Mouse (Mus musculus) spleen, adult 2 months (tissue): ENCODE data around the gene Esm1.

Experiments used
- CTCF ChIP-seq: fragments of 200-500 bp; IDR thresholded peaks from 2 replicates; pipeline ENCODE4 v1.5.1; 2011; ENCODE audit warnings: mild to moderate bottlenecking, inconsistent platforms; ENCODE audit not compliant: insufficient read depth, insufficient read length, insufficient replicate concordance; ENCODE audit errors: extremely low read depth
- POLR2A ChIP-seq: fragments of 200-500 bp; IDR thresholded peaks from 2 replicates; pipeline ENCODE4 v1.6.1; 2011; ENCODE audit warnings: low read depth, low read length, inconsistent platforms

GRCm38 (mm10) chr13:113199331-113199730 is 10.1 kb upstream of the Esm1 start:
- TF ChIP-seq CTCF (no peak), POLR2A (no peak)
